Comparison of ENCODE assay signal across 8 mouse cellular contexts in genomic region chr7:144284241-144285065, GRCm38 (mm10).
DNase-seq lines count a peak whose midpoint lies in the region; ATAC-seq lines count a peak whose summit lies in the region.

No protein-coding gene starts in this region.

- no peaks in the 10 kb centered on the region for H3K36me3 ChIP-seq in lung, embryonic 16.5 days (ENCODE audit: control insufficient read depth, insufficient read depth, low read length)
- H3K36me3 ChIP-seq in embryonic facial prominence, embryonic 15.5 days, result no peaks in the 10 kb centered on the region
- H3K36me3 ChIP-seq in hindbrain, embryonic 14.5 days (replicated peaks; ENCODE audit: control insufficient read depth, insufficient read depth), result no peaks in the 10 kb centered on the region
- no peaks in the 10 kb centered on the region for H3K36me3 ChIP-seq in limb, embryonic 13.5 days

- H3K9ac ChIP-seq in lung, embryonic 16.5 days (ENCODE audit: low read length), result peak overlapping the region; percentile 38; the same call in 1 of the 2 replicates
- peak overlapping the region; percentile 26 for H3K9ac ChIP-seq in embryonic facial prominence, embryonic 15.5 days
- peak overlapping the region; percentile 91 for H3K9ac ChIP-seq in hindbrain, embryonic 14.5 days
- H3K9ac ChIP-seq in limb, embryonic 13.5 days, result peak overlapping the region; percentile 68

- peak overlapping the region; percentile 34 for H3K4me3 ChIP-seq in lung, embryonic 16.5 days (ENCODE audit: low read length)
- H3K4me3 ChIP-seq in embryonic facial prominence, embryonic 15.5 days (replicated peaks), result peak overlapping the region; percentile 44
- peak overlapping the region; percentile 56 for H3K4me3 ChIP-seq in hindbrain, embryonic 14.5 days (replicated peaks; ENCODE audit: low read length)
- peak overlapping the region; percentile 50 for H3K4me3 ChIP-seq in limb, embryonic 13.5 days

- no peak for DNase-seq in lung, adult 18-20 months
- peak; percentile 64 for DNase-seq in hindbrain, embryonic 14.5 days (ENCODE audit: low spot score)
- DNase-seq in retina, postnatal 1 day, result peak; percentile 85
- no peak for DNase-seq in MN1 (ENCODE audit: low spot score)
- DNase-seq in gastrocnemius, adult 18-20 months (ENCODE audit: low spot score), result no peak

- peak overlapping the region; percentile 55 for H3K4me2 ChIP-seq in lung, embryonic 16.5 days (ENCODE audit: low read depth, low read length)
- H3K4me2 ChIP-seq in embryonic facial prominence, embryonic 15.5 days (replicated peaks), result peak overlapping the region; percentile 76
- peak overlapping the region; percentile 95 for H3K4me2 ChIP-seq in hindbrain, embryonic 14.5 days (replicated peaks)
- peak overlapping the region; percentile 94 for H3K4me2 ChIP-seq in limb, embryonic 13.5 days (replicated peaks)

- 2% methylated on average over 40 of the region's 45 CpGs for WGBS in lung, embryonic 16.5 days
- WGBS in embryonic facial prominence, embryonic 15.5 days, result under 1% methylated on average over 44 of the region's 45 CpGs
- under 1% methylated on average over 44 of the region's 45 CpGs for WGBS in hindbrain, embryonic 14.5 days
- under 1% methylated on average over 44 of the region's 45 CpGs for WGBS in limb, embryonic 13.5 days

- H3K27me3 ChIP-seq in lung, embryonic 16.5 days (ENCODE audit: control insufficient read depth, insufficient read depth, low read depth, low read length), result no peaks in the 10 kb centered on the region; the same call in 1 of the 2 replicates
- 0 out of 2 replicates have a peak, but pooled peaks cover 3% of the 10 kb centered on the region for H3K27me3 ChIP-seq in embryonic facial prominence, embryonic 15.5 days
- no peaks in the 10 kb centered on the region for H3K27me3 ChIP-seq in hindbrain, embryonic 14.5 days (ENCODE audit: control insufficient read depth, insufficient read depth, low read length)
- peaks cover 21% of the 10 kb centered on the region; the same call in 1 of the 2 replicates for H3K27me3 ChIP-seq in limb, embryonic 13.5 days

- H3K27ac ChIP-seq in lung, embryonic 16.5 days (ENCODE audit: low read length), result no peak overlapping the region
- H3K27ac ChIP-seq in embryonic facial prominence, embryonic 15.5 days (replicated peaks), result peak overlapping the region; percentile 71
- peak overlapping the region; percentile 99 for H3K27ac ChIP-seq in hindbrain, embryonic 14.5 days
- H3K27ac ChIP-seq in limb, embryonic 13.5 days, result 0 out of 2 replicates have a peak overlapping the region, but pooled peaks have one; percentile 15

- peaks cover 4% of the 10 kb centered on the region; the same call in 1 of the 2 replicates for H3K4me1 ChIP-seq in lung, embryonic 16.5 days (replicated peaks; ENCODE audit: control insufficient read depth, insufficient read depth, low read length)
- peaks cover 20% of the 10 kb centered on the region for H3K4me1 ChIP-seq in embryonic facial prominence, embryonic 15.5 days
- peaks cover 61% of the 10 kb centered on the region for H3K4me1 ChIP-seq in hindbrain, embryonic 14.5 days (replicated peaks; ENCODE audit: control insufficient read depth, insufficient read depth, low read length)
- H3K4me1 ChIP-seq in limb, embryonic 13.5 days, result peaks cover 23% of the 10 kb centered on the region

- no peaks in the 10 kb centered on the region for H3K9me3 ChIP-seq in lung, embryonic 16.5 days (ENCODE audit: control insufficient read depth, low read length)
- H3K9me3 ChIP-seq in embryonic facial prominence, embryonic 15.5 days (replicated peaks), result no peaks in the 10 kb centered on the region
- H3K9me3 ChIP-seq in hindbrain, embryonic 14.5 days (ENCODE audit: control insufficient read depth, low read length), result no peaks in the 10 kb centered on the region
- H3K9me3 ChIP-seq in limb, embryonic 13.5 days, result no peaks in the 10 kb centered on the region

- peak; percentile 61 for ATAC-seq in lung, embryonic 16.5 days (ENCODE audit: low read depth)
- peak; percentile 76 for ATAC-seq in embryonic facial prominence, embryonic 15.5 days (ENCODE audit: insufficient number of reproducible peaks, low FRiP score, low TSS enrichment, low read depth)
- peak; percentile 84 for ATAC-seq in hindbrain, embryonic 14.5 days (ENCODE audit: low FRiP score)
- ATAC-seq in limb, embryonic 13.5 days (ENCODE audit: low FRiP score, low read depth), result peak; percentile 82

Comparison
In these comparisons a context has a peak if more than half of its experiments do, and no peak if none do; other contexts are left out.
1. H3K9ac ChIP-seq: peak in every context shown above with its lines; median percentile 91 in hindbrain, embryonic 14.5 days; 68 in limb, embryonic 13.5 days; 38 in lung, embryonic 16.5 days; 26 in embryonic facial prominence, embryonic 15.5 days.
2. DNase-seq: peak in hindbrain, embryonic 14.5 days (single experiment) and retina, postnatal 1 day (single experiment); none in lung, adult 18-20 months (0 of 2), MN1 (single experiment) and gastrocnemius, adult 18-20 months (single experiment).
3. Peak in every context shown above with its lines, with median percentiles within 50 percentile points of each other: ATAC-seq, H3K4me2 ChIP-seq and H3K4me3 ChIP-seq.